Mouse (Mus musculus) heart, postnatal 25 days (tissue): Measurements from ENCODE around the gene Rrp15. TPM values are rescaled to one million over a fixed set of nuclear protein-coding genes. Genes with fewer than 3 reads are reported as not detected.
"Not testable (repeated sequence)": the region's sequence is repeated elsewhere in the genome, so short reads cannot be mapped to it uniquely, and the experiment has no call there.

Experiments
- DNase-seq: peaks from one replicate; pipeline ENCODE4 v3.0.0; 2022; ENCODE audit warnings: low spot score
- intact Hi-C: fragments of 180-260 bp; cut with DNase I; formaldehyde crosslinking; loops from one replicate; pipeline ENCODE4 v1.15.1; 2025
- total RNA-seq, 2 experiments: library from RNA; stranded (reverse); gene quantifications; 2 replicates each; pipeline ENCODE4 v1.2.3; 2021

Rrp15 gene
- total RNA-seq: 1 to 10 TPM; 8.4 to 9.2 TPM

DNA sequence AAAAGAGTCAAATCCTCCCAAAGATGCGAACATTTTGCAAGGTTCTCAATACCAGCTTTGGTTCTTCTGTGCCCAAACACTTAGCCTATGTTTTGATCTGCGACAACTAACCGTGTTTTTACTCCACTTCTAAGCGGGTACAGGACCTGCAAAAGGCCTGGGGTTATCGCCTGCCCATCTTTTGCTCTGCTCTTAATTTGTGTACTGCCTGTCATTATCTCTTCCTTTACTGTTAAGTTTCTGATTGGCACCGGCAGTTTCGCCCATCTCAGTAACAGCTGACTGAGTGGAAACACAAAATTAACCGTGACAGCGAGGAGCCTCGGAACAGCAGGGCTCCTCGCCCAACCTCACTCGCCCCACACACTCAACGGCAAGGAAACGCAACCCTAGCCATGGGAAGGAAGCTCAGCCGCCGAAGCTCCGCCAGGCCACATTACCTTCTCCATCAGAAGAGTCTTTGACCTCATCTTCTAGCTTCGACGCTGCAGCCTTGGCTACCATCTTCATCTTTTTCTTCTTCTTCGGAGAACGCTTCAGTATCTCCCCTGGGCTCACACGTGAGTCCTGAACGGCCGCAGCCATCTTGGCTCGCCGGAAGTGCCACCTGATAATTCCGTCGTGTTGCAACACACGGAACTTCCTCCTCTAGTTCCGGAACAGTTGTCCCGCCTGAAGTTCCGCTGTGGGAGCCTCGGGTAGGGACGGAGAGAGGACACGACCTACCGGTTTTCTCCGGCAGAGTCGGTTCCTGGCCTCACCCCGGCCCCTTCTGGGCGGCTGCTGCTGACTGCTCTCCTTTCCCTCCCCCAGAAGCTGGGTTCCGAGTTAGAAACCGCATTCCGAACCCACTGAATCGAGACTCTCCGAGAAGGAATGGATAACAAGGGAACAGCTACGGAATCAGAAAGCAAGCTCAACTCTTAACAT is at the start of gene Rrp15:
Gene Rrp15, minus strand, starts transcription at position 635 of the 930 bp plus-strand sequence.
- intact Hi-C loops: no loop called here

GRCm38 (mm10) chr1:186797991-186798390 is 48.8 kb upstream of the Rrp15 start:
- no peak for DNase-seq
- intact Hi-C loops: no loop called here

More for the DNA sequence above, at the start of gene Rrp15:
- peak; percentile 66 for DNase-seq

GRCm38 (mm10) chr1:186785359-186785758 is 36.2 kb upstream of the Rrp15 start:
- no peak for DNase-seq
- intact Hi-C loops: no loop called here

- DNase-seq: no peak
- intact Hi-C loops: no loop called here
Observed at GRCm38 (mm10) chr1:186780826-186781225, 31.7 kb upstream of the Rrp15 start.

DNA sequence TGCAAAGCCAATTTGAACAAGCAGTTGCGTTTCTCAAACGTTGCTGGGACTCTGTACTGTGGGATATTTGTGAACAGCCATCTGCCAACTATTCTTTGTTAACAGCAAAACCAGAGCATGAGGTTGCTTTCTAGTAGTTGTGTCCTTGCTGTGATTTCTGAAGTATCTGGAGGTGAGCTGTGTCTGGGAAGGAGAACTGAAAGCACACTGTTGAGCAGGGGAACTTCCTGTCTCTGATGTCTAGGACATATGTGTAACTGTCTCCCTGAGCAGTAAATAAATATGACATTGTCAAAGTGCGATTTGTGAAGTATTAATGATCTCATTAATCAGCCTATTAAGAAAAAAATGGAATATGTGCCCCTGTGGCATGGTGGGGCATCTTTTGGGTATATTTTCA is 24.0 kb upstream of the Rrp15 start:
- intact Hi-C loops: no loop called here
- DNase-seq: no peak

DNA sequence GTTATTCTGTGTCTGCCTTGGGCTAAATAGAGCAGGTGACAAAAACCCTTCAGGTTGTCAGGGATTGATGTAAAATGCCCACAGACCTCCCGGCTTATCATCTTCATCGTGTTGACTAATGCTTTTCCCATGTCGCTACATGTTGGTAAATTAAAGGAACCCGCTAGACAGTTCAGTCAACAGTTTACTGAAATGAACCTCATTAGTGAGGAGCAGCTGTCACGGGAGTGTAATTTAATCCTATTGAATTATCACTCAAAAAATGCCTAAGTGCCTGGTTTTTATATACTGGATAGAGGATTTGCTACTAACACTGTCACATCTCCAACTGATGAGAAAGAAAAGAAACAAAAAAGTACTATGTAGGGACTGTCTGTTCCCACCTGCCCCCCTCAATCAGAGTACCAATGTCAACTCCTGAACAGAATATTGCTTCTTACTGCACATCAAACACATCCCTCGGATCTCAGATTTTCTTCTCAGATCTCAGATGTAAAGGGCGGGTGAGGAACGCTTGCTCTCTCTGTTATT is 23.5 kb upstream of the Rrp15 start:
- intact Hi-C loops: no loop called here
- no peak for DNase-seq

GRCm38 (mm10) chr1:186772005-186772404 is 22.8 kb upstream of the Rrp15 start:
- intact Hi-C loops: no loop called here
- DNase-seq: no peak

- DNase-seq: no peak
- intact Hi-C loops: no loop called here
Observed at GRCm38 (mm10) chr1:186770659-186771058, 21.5 kb upstream of the Rrp15 start.

GRCm38 (mm10) chr1:186768392-186768791 is 19.2 kb upstream of the Rrp15 start:
- intact Hi-C loops: no loop called here
- DNase-seq: no peak

- DNase-seq: not testable (repeated sequence)
Observed at GRCm38 (mm10) chr1:186763451-186763850, 14.3 kb upstream of the Rrp15 start.

GRCm38 (mm10) chr1:186749675-186750283 is 621 bp upstream of the Rrp15 start:
- intact Hi-C loops: no loop called here
- DNase-seq: no peak

More at GRCm38 (mm10) chr1:186763451-186763850, 14.3 kb upstream of the Rrp15 start:
- intact Hi-C loops: not testable (repeated sequence)

- no peak for DNase-seq
- intact Hi-C loops: no loop called here
Observed at GRCm38 (mm10) chr1:186739828-186740227, 9.3 kb downstream of the Rrp15 start.

DNA sequence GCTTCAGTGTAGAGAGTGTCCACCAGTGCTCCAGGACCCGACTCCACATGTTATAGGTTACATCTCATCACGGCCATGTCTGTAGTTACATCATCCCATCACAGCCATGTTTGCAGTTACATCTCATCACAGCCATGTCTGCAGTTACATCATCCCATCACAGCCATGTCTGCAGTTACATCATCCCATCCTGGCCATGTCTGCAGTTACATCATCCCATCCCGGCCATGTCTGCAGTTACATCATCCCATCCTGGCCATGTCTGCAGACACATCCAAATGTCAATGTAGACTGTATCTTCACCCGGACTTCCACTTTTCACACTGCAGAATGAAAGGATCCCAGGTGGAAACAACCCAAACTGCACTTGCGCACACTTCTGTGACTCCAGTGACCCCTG is 13.6 kb downstream of the Rrp15 start:
- intact Hi-C loops: no loop called here
- DNase-seq: no peak

DNA sequence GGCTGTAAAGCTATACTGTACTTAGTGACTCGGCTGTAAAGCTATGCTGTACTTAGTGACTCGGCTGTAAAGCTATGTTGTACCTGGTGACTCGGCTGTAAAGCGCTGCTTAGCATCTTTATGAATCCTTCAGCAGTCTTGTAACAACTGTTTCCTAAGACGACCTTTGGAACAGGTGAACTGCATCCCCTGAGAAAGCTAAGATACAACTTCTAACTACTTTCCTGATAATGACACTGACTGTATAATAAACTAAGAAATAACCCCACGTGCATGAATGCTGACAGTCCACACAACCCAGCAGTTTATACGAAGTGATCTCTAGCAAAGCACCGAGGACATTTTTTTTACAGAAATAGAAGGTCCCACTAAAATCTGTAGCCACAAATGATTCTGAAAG is 16.1 kb downstream of the Rrp15 start:
- DNase-seq: no peak
- intact Hi-C loops: no loop called here

GRCm38 (mm10) chr1:186728778-186729177 is 20.4 kb downstream of the Rrp15 start:
- intact Hi-C loops: loop anchor here (10.0 kb wide), 1 partner anchor 714 kb away; no protein-coding TSS in a partner anchor
- no peak for DNase-seq

- DNase-seq: no peak
- intact Hi-C loops: loop anchor here (10.0 kb wide), 1 partner anchor 711 kb away; no protein-coding TSS in a partner anchor
Observed at GRCm38 (mm10) chr1:186726117-186726516, 23.0 kb downstream of the Rrp15 start.

GRCm38 (mm10) chr1:186722299-186722698 is 26.9 kb downstream of the Rrp15 start:
- DNase-seq: no peak
- intact Hi-C loops: loop anchor here (1.0 to 10.0 kb wide), 4 partner anchors 707 to 1175 kb away; no protein-coding TSS in a partner anchor

GRCm38 (mm10) chr1:186721846-186722245 is 27.3 kb downstream of the Rrp15 start:
- intact Hi-C loops: loop anchor here (1.0 to 10.0 kb wide), 4 partner anchors 707 to 1175 kb away; no protein-coding TSS in a partner anchor
- peak; percentile 37 for DNase-seq

DNA sequence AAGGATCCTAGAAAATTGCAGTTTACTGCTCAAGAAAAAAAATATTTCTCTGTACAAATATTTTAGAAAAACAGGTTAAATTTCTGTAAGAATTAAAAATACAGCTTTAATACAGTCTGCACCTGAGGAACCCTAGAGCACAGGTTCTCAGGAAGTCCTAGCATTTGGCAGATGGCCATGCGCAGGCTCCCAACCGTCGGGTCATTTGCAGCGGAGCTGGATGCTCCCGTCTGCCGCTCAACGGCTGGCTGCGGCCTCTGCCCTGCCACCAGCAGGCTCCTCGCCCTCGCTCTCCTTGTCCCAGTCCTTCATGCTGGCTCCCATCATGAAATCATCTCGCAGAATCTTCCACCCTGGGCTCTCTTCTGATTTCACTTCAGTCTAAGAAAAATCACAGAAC is 28.0 kb downstream of the Rrp15 start:
- intact Hi-C loops: loop anchor here (10.0 kb wide), 1 partner anchor 706 kb away; no protein-coding TSS in a partner anchor
- no peak for DNase-seq

DNA sequence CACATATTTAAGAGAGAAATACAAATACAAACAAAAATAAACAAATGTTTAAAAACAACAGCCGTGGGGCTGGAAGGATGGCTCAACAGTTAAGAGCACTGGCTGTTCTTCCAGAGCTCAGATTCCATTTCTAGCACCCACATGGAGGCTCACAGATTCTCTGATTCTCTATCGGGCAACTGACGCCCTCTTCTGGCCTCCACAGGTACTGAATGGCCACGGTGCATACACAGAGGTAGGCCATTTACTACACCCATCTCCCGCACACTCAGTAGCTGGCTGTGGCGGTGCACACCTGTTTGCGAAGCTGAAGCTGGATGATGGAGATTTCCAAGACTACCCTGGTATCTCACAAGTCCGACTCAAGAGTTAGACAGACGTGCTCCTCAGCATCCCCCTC is 29.4 kb downstream of the Rrp15 start:
- no peak for DNase-seq
- intact Hi-C loops: loop anchor here (10.0 kb wide), 1 partner anchor 705 kb away; no protein-coding TSS in a partner anchor
